Mouse (Mus musculus): ENCODE data around the gene Gpr152. TPM values are rescaled to one million over a fixed set of nuclear protein-coding genes. Genes with fewer than 3 reads are reported as not detected.

Gene Gpr152
- total and polyA plus RNA-seq, 2 experiments from 2014 or later = 0.16 TPM; not detected in 1

GRCm38 (mm10) chr19:4170723-4171392, 31.3 kb downstream of the Gpr152 start:
- TF ChIP-seq CTCF (IDR thresholded peaks at IDR 0.05) = 0 out of 2 replicates have a peak, but pooled peaks have one; percentile 5
- H3K4me2 ChIP-seq (ENCODE audit: low read depth, low read length, poor library complexity, severe bottlenecking) = no peak overlapping the region
- 93% methylated on average over 10 of the region's 10 CpGs for WGBS
- H3K27me3 ChIP-seq (ENCODE audit: insufficient read depth, low read length) = no peaks in the 10 kb centered on the region
- no peak overlapping the region for H3K9ac ChIP-seq (replicated peaks; ENCODE audit: low read length, poor library complexity, severe bottlenecking)
- no peaks in the 10 kb centered on the region for H3K4me1 ChIP-seq (ENCODE audit: insufficient read depth, low read length)
- ATAC-seq (ENCODE audit: low FRiP score) (no peak), DNase-seq (ENCODE audit: low spot score) (no peak)
- H3K27ac ChIP-seq (ENCODE audit: low read depth, low read length) = no peak overlapping the region
- H3K36me3 ChIP-seq (ENCODE audit: insufficient read depth, low read length) = no peaks in the 10 kb centered on the region
- H3K4me3 ChIP-seq (ENCODE audit: low read depth, low read length) = no peak overlapping the region
- no peaks in the 10 kb centered on the region for H3K9me3 ChIP-seq (ENCODE audit: low read length)

GRCm38 (mm10) chr19:4171393-4172290, 32.1 kb downstream of the Gpr152 start:
- Histone ChIP-seq H3K4me2 (ENCODE audit: low read depth, low read length, poor library complexity, severe bottlenecking) (no peak overlapping the region), H3K27me3 (ENCODE audit: insufficient read depth, low read length) (no peaks in the 10 kb centered on the region), H3K4me3 (ENCODE audit: low read depth, low read length) (no peak overlapping the region), H3K27ac (ENCODE audit: low read depth, low read length) (no peak overlapping the region), H3K4me1 (ENCODE audit: insufficient read depth, low read length) (no peaks in the 10 kb centered on the region), H3K36me3 (ENCODE audit: insufficient read depth, low read length) (no peaks in the 10 kb centered on the region), H3K9ac (replicated peaks; ENCODE audit: low read length, poor library complexity, severe bottlenecking) (no peak overlapping the region), H3K9me3 (ENCODE audit: low read length) (no peaks in the 10 kb centered on the region)
- TF ChIP-seq CTCF (IDR thresholded peaks at IDR 0.05) = no peak
- DNase-seq (ENCODE audit: low spot score) = no peak
- WGBS = 64% methylated on average over 13 of the region's 13 CpGs
- no peak for ATAC-seq (ENCODE audit: low FRiP score)

- Histone ChIP-seq H3K4me1 (ENCODE audit: insufficient read depth, low read length) (no peaks in the 10 kb centered on the region), H3K27me3 (ENCODE audit: insufficient read depth, low read length) (no peaks in the 10 kb centered on the region), H3K9ac (replicated peaks; ENCODE audit: low read length, poor library complexity, severe bottlenecking) (0 out of 2 replicates have a peak overlapping the region, but pooled peaks have one; percentile 13), H3K9me3 (ENCODE audit: low read length) (no peaks in the 10 kb centered on the region), H3K4me2 (ENCODE audit: low read depth, low read length, poor library complexity, severe bottlenecking) (no peak overlapping the region), H3K27ac (ENCODE audit: low read depth, low read length) (no peak overlapping the region), H3K36me3 (ENCODE audit: insufficient read depth, low read length) (no peaks in the 10 kb centered on the region), H3K4me3 (ENCODE audit: low read depth, low read length) (no peak overlapping the region)
- peak; percentile 15; the same call in 1 of the 2 replicates for TF ChIP-seq CTCF (IDR thresholded peaks at IDR 0.05)
- ATAC-seq (ENCODE audit: low FRiP score) = no peak
- no peak for DNase-seq (ENCODE audit: low spot score)
- 56% methylated on average over 11 of the region's 11 CpGs for WGBS
Observed at GRCm38 (mm10) chr19:4172925-4173324, 33.3 kb downstream of the Gpr152 start.

GRCm38 (mm10) chr19:4175368-4175947, 35.9 kb downstream of the Gpr152 start, which contains the start of gene Carns1:
Gene Carns1 (minus strand): TSS chr19:4175479.
- Histone ChIP-seq H3K9ac (replicated peaks; ENCODE audit: low read length, poor library complexity, severe bottlenecking) (no peak within 1 kb of the TSS; the same call in 1 of the 2 replicates), H3K36me3 (ENCODE audit: insufficient read depth, low read length) (no peaks in the 10 kb centered on the region), H3K9me3 (ENCODE audit: low read length) (no peaks in the 10 kb centered on the region), H3K27me3 (ENCODE audit: insufficient read depth, low read length) (no peaks in the 10 kb centered on the region), H3K27ac (ENCODE audit: low read depth, low read length) (no peak within 1 kb of the TSS), H3K4me1 (ENCODE audit: insufficient read depth, low read length) (no peaks in the 10 kb centered on the region), H3K4me2 (ENCODE audit: low read depth, low read length, poor library complexity, severe bottlenecking) (no peak within 1 kb of the TSS), H3K4me3 (ENCODE audit: low read depth, low read length) (no peak within 1 kb of the TSS)
- DNase-seq (ENCODE audit: low spot score) = no peak
- 3% methylated on average over 11 of the region's 11 CpGs for WGBS
- ATAC-seq (ENCODE audit: low FRiP score) = 0 out of 2 replicates have a peak, but pooled peaks have one; percentile 42
- TF ChIP-seq CTCF (IDR thresholded peaks at IDR 0.05) = no peak

GRCm38 (mm10) chr19:4180411-4180810, 40.8 kb downstream of the Gpr152 start:
- Histone ChIP-seq H3K27ac (ENCODE audit: low read depth, low read length) (no peak overlapping the region), H3K9ac (replicated peaks; ENCODE audit: low read length, poor library complexity, severe bottlenecking) (no peak overlapping the region), H3K4me3 (ENCODE audit: low read depth, low read length) (no peak overlapping the region), H3K9me3 (ENCODE audit: low read length) (no peaks in the 10 kb centered on the region), H3K36me3 (ENCODE audit: insufficient read depth, low read length) (no peaks in the 10 kb centered on the region), H3K4me1 (ENCODE audit: insufficient read depth, low read length) (peaks cover 4% of the 10 kb centered on the region; the same call in 1 of the 2 replicates), H3K4me2 (ENCODE audit: low read depth, low read length, poor library complexity, severe bottlenecking) (no peak overlapping the region), H3K27me3 (ENCODE audit: insufficient read depth, low read length) (no peaks in the 10 kb centered on the region)
- 88% methylated on average over 7 of the region's 7 CpGs for WGBS
- DNase-seq (ENCODE audit: low spot score) (no peak), ATAC-seq (ENCODE audit: low FRiP score) (no peak)
- no peak for TF ChIP-seq CTCF (IDR thresholded peaks at IDR 0.05)
